Mouse (Mus musculus): ENCODE measurements around the gene Ccdc33.

Ccdc33 gene

DNA sequence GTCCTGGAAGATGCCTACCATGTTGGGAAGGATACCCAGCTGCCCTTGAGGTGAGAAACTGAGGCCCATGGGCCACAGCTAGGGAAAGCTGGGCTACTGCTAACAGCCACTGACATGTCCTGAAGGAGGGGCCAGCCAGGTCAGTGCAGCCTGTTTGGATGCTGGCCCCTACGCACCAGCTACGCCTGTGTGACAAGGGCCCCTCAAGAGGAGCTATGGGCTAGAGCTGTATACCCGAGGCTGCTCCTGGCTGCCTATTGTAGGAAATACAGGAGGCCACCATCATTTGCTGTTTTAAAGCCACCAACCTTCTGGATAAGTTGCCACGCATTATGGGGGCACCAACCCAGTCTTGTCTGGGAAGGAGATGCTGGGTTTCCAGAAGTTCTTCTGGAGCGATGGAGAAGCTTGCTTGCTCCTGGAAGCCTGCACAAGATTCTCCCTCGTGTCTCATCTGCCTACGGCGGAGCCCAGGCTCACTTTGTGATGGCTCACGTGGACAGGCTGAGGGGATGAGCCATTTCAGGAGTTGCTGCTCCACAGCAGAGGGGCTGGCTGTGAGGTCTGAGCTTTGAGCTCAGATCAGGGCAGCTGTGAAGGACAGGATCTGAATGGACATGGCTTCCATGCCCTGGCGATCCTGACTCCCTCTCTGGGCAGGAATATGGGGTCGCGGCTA, 110.1 kb downstream of the Ccdc33 start:
- DNase-seq: no peak

- no peak for DNase-seq
These were observed 112.7 kb downstream of the Ccdc33 start, which contains the start of gene Cyp11a1 for GRCm38 (mm10) chr9:58005753-58006461. Gene Cyp11a1, plus strand, starts transcription at chr9:58006411.

- no peak for DNase-seq
These were observed 115.4 kb downstream of the Ccdc33 start for GRCm38 (mm10) chr9:58003272-58003671.

DNA sequence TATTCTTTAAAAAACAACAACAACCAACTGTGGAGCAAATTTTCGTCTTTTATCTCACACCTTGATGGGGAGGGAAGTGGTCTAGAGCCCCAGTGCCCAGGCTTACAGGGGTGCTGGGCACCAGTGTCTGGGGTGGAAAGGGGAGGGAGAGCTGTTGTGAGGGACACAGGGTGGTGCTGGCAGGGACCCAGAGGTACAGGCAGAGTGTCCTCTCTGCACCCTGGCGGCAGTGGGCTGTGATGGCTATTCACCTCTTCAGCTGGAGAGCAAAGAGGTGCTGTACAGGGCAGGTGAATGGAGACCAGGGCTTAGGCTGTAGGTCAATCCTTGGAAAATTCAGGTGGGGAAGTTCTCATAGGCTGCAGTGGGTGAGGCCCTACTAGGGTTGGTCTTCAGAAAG, 118.9 kb downstream of the Ccdc33 start:
- DNase-seq: no peak

DNA sequence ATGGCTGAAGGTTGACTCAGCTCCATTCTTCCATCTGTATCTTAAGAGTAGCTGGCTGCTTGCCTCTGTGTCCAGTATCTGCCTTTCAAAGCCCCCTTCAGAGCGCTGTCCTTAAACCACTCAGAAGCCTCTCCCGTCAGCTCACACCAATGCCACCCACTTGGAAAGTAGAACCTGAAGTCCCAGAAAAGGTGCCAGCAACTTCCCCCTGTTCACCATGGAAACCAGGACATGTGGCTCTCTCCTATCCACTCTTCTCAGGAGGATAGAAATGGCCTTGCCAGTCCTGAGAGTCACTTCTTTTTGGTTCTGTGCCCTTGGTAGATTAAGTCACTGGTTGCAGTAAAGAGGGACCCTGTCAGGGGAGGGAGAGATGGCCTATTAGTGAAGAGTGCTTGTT, 119.9 kb downstream of the Ccdc33 start:
- no peak for DNase-seq

GRCm38 (mm10) chr9:57998032-57998659, 120.5 kb downstream of the Ccdc33 start:
- peak; percentile 88 for DNase-seq

DNA sequence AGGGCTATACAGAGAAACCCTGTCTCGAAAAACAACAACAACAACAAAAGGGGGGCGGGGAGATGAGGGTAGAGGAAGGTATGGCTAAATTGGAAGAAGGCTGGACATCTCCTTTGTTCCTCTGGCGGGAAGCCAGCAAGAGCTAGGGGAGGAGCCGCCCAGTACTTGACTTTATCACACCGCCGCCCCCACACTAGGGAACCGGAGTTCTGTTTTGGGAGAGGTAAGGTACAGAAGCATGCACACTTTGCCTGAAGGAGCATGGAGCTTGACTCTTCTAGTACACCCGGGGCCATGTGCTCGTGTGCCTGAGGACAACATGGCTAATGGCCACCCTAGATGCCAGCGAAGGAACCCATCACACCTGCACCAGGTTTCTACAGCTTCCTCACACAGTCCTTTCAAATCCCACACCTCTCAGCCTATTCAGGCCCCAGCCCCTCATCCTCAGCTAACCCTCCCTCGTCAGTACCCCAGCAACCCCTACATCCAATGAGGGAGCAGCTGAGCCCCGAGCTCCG, 121.1 kb downstream of the Ccdc33 start:
- DNase-seq: no peak

- peak; percentile 65 for DNase-seq
These were observed 123.3 kb downstream of the Ccdc33 start for GRCm38 (mm10) chr9:57995282-57995681.

DNA sequence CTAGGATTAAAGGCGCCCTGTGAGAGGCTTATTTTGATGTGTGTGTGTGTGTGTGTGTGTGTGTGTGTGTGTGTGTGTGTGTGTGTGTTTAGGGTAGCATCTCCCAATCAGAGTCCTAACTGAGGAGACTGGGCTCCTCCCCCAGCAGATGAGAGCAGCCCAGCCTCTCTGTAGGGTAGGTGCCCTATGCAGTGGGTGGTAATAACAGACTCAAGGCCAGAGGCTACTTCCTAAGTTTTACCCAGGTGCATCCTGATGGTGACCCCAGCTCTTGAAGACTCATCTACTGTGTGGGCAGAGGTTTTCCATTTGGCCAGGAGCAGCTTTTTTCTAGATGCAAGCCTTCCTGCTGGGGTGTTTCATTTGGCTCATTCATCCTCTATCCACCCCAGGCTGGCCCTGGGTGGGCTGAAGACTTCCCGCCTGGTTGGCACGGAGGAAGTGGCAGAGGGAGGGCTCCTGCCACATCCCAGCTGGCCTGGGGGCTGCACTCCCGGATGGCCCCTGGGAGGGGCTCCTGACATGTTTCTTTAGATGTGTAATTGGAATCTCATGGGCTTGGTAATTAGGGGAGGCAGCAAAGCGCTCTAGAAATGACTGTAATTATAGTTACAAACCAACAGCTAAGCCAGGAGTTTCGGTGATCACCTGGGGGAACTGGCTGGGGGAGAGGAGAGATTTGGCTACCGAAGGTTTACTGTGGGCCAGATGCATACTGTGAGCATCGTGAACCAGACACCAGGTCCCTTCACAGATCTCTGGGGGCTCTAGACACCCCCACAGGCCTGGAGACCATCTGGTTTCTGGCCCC, 125.6 kb downstream of the Ccdc33 start:
- DNase-seq: peak; percentile 14

GRCm38 (mm10) chr9:57992060-57992459, 126.6 kb downstream of the Ccdc33 start:
- no peak for DNase-seq

GRCm38 (mm10) chr9:57990438-57991110, 128.0 kb downstream of the Ccdc33 start:
- peak; percentile 74 for DNase-seq

- DNase-seq: no peak
These were observed 129.3 kb downstream of the Ccdc33 start for GRCm38 (mm10) chr9:57989309-57989708.

GRCm38 (mm10) chr9:57988098-57988497, 130.5 kb downstream of the Ccdc33 start:
- DNase-seq: no peak

DNA sequence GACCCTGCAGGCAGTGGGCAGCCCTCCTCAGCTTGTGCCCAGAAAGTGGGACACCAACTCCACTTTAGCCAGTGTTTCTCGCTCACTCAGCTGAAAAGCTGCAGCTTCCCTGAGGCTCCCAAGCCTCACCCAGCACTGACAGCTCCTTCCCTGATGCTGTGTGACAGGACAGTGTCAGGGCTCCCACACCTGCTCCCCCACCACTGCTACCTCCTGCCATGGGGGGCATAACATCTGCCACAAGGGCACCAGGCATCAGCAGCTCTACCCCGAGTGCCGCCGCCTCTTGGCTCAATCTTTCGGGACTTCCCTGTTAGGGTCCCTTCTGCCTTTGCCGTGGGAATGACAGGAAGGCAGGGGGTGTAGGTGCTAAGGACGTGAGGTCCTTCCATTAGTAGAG, 132.3 kb downstream of the Ccdc33 start:
- no peak for DNase-seq

DNA sequence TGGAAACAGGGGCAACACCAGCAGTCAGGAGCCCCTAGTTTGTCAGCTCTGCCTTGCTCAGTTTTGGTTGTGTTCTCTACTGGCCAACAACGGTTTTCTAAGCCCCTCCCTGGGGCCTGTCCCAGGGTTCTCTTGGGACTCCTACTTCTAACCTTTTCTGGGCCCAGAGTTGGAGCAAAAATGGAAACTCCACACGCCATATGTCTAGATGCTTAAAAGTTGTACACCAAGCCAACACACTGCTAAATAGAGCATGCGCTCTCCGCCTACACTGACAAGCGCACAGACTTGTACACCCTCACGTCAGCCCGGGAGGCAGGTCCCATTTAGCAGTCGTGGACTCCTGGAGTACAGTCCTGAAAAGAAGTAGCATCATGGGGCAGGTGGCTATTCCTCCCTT, 133.3 kb downstream of the Ccdc33 start:
- no peak for DNase-seq

DNA sequence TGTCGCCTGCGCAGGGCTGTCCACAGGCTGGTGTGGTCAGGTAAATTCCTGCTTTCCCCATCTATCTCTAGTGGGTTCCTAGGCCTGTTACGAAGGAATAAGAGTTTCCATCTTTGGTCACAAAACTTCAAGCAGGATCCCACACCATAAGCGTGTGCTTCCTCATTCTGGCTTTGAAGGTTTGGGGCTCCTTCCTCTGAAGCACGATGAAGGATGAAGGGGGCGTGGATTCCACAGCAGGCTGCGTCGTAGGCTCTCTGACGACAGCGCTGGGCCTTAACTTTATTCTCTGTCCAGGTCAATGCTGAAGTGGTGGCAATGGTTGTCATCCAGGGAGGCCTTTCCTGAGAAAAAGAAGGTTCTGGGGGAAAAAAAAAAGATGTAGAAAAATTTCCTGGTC, 138.1 kb downstream of the Ccdc33 start:
- no peak for DNase-seq

- DNase-seq: no peak
These were observed 139.8 kb downstream of the Ccdc33 start for GRCm38 (mm10) chr9:57978858-57979257.

Data from embryo, embryonic 11 days (tissue).